Mouse (Mus musculus): ENCODE measurements around the gene Foxp1. TPM values are rescaled to one million over a fixed set of nuclear protein-coding genes. Genes with fewer than 3 reads are reported as not detected.

The Foxp1 gene
- total and polyA plus RNA-seq, 3 experiments = 16.1 to 42.0 TPM; not detected in 1

- H3K27ac ChIP-seq (ENCODE audit: control insufficient read depth, low read depth, low read length) = no peak overlapping the region
- DNase-seq (ENCODE audit: low read depth, low spot score) = no peak
- TF ChIP-seq POLR2AphosphoS2 (IDR thresholded peaks at IDR 0.05; ENCODE audit: low read length) = no peak
- TF ChIP-seq USF2 (IDR thresholded peaks at IDR 0.05; ENCODE audit: borderline replicate concordance in 1 of 2, insufficient read depth in 1 of 2, low read depth in 1 of 2, low read length in 2 of 2) = no peak
- TF ChIP-seq BHLHE40 (IDR thresholded peaks at IDR 0.05; ENCODE audit: borderline replicate concordance, low read depth, low read length) = no peak
- TF ChIP-seq MYB (IDR thresholded peaks at IDR 0.05; ENCODE audit: low read depth, low read length) = no peak
- TF ChIP-seq ZMIZ1 (IDR thresholded peaks at IDR 0.05; ENCODE audit: low read depth, low read length) = no peak
- no peak for TF ChIP-seq MEF2A (IDR thresholded peaks at IDR 0.05; ENCODE audit: extremely low read depth, insufficient replicate concordance, low read depth, low read length, poor library complexity, severe bottlenecking)
- no peak for TF ChIP-seq GABPA (IDR thresholded peaks at IDR 0.05; ENCODE audit: low read depth, low read length)
- TF ChIP-seq POLR2AphosphoS5 (IDR thresholded peaks at IDR 0.05; ENCODE audit: borderline replicate concordance, low read depth, low read length) = no peak
- no peak for TF ChIP-seq ZNF384 (IDR thresholded peaks at IDR 0.05; ENCODE audit: low read depth, low read length)
- no peak for TF ChIP-seq CHD2 (IDR thresholded peaks at IDR 0.05; ENCODE audit: low read length)
- no peak for TF ChIP-seq CHD1 (IDR thresholded peaks at IDR 0.05; ENCODE audit: low read depth, low read length)
- TF ChIP-seq ELF1 (IDR thresholded peaks at IDR 0.05; ENCODE audit: low read depth, low read length) = no peak
- no peak for TF ChIP-seq TCF12 (IDR thresholded peaks at IDR 0.05; ENCODE audit: low read depth, low read length)
- TF ChIP-seq MAX (IDR thresholded peaks at IDR 0.05; ENCODE audit: low read length) = no peak
- H3K4me1 ChIP-seq (ENCODE audit: control insufficient read depth in 1 of 2, insufficient read depth in 2 of 2, low read length in 2 of 2) = no peaks in the 10 kb centered on the region
- no peaks in the 10 kb centered on the region for H3K9me3 ChIP-seq (replicated peaks; ENCODE audit: insufficient read depth, low read length)
- H3K9ac ChIP-seq (ENCODE audit: control insufficient read depth, low read depth, low read length, poor library complexity, severe bottlenecking) = no peak overlapping the region
- H3K36me3 ChIP-seq (ENCODE audit: control insufficient read depth in 1 of 2, insufficient read depth in 2 of 2, low read length in 2 of 2) = no peaks in the 10 kb centered on the region
- H3K4me3 ChIP-seq (ENCODE audit: control insufficient read depth in 1 of 2, insufficient read depth in 1 of 2, low read depth in 2 of 2, low read length in 2 of 2) = no peak overlapping the region
- H3K79me2 ChIP-seq (ENCODE audit: control insufficient read depth, insufficient read depth, low read length, poor library complexity) = no peaks in the 10 kb centered on the region
- no peaks in the 10 kb centered on the region for H3K27me3 ChIP-seq (ENCODE audit: control insufficient read depth in 1 of 2, insufficient read depth in 2 of 2, low read length in 2 of 2)
Measured at GRCm38 (mm10) chr6:99162716-99163115, 359.8 kb downstream of the Foxp1 start.

- Histone ChIP-seq H3K36me3 (ENCODE audit: control insufficient read depth in 1 of 2, insufficient read depth in 2 of 2, low read length in 2 of 2) (no peaks in the 10 kb centered on the region), H3K27ac (ENCODE audit: control insufficient read depth, low read depth, low read length) (no peak overlapping the region), H3K79me2 (ENCODE audit: control insufficient read depth, insufficient read depth, low read length, poor library complexity) (no peaks in the 10 kb centered on the region), H3K4me3 (ENCODE audit: control insufficient read depth in 1 of 2, insufficient read depth in 1 of 2, low read depth in 2 of 2, low read length in 2 of 2) (no peak overlapping the region), H3K4me1 (ENCODE audit: control insufficient read depth in 1 of 2, insufficient read depth in 2 of 2, low read length in 2 of 2) (no peaks in the 10 kb centered on the region), H3K9ac (ENCODE audit: control insufficient read depth, low read depth, low read length, poor library complexity, severe bottlenecking) (no peak overlapping the region), H3K9me3 (replicated peaks; ENCODE audit: insufficient read depth, low read length) (no peaks in the 10 kb centered on the region), H3K27me3 (ENCODE audit: control insufficient read depth in 1 of 2, insufficient read depth in 2 of 2, low read length in 2 of 2) (no peaks in the 10 kb centered on the region)
- TF ChIP-seq POLR2A (IDR thresholded peaks at IDR 0.05; ENCODE audit: control insufficient read depth in 1 of 2, insufficient read depth in 1 of 2, low read depth in 1 of 2, low read length in 2 of 2, poor library complexity in 1 of 2) = no peak
- TF ChIP-seq CHD1 (IDR thresholded peaks at IDR 0.05; ENCODE audit: low read depth, low read length) = no peak
- TF ChIP-seq USF2 (IDR thresholded peaks at IDR 0.05; ENCODE audit: borderline replicate concordance in 1 of 2, insufficient read depth in 1 of 2, low read depth in 1 of 2, low read length in 2 of 2) = no peak
- TF ChIP-seq NRF1 (IDR thresholded peaks at IDR 0.05; ENCODE audit: insufficient read depth, low read depth, low read length, poor library complexity, severe bottlenecking) = no peak
- TF ChIP-seq JUND (IDR thresholded peaks at IDR 0.05; ENCODE audit: low read depth, low read length) = no peak
- no peak for TF ChIP-seq ZKSCAN1 (IDR thresholded peaks at IDR 0.05; ENCODE audit: low read depth, low read length)
- TF ChIP-seq MXI1 (IDR thresholded peaks at IDR 0.05; ENCODE audit: low read depth, low read length) = no peak
- no peak for TF ChIP-seq MEF2A (IDR thresholded peaks at IDR 0.05; ENCODE audit: extremely low read depth, insufficient replicate concordance, low read depth, low read length, poor library complexity, severe bottlenecking)
- no peak for TF ChIP-seq MAFK (IDR thresholded peaks at IDR 0.05; ENCODE audit: borderline replicate concordance, low read depth, low read length)
- TF ChIP-seq HCFC1 (IDR thresholded peaks at IDR 0.05; ENCODE audit: low read depth, low read length) = no peak
- no peak for TF ChIP-seq UBTF (IDR thresholded peaks at IDR 0.05; ENCODE audit: borderline replicate concordance, insufficient read depth, low read depth, low read length)
- no peak for DNase-seq (ENCODE audit: low read depth, low spot score)
Measured at GRCm38 (mm10) chr6:99160348-99160693, 362.2 kb downstream of the Foxp1 start.

Measured in MEL (cell line).